26 mouse cellular contexts compared by ENCODE assay signal in the genomic region with DNA sequence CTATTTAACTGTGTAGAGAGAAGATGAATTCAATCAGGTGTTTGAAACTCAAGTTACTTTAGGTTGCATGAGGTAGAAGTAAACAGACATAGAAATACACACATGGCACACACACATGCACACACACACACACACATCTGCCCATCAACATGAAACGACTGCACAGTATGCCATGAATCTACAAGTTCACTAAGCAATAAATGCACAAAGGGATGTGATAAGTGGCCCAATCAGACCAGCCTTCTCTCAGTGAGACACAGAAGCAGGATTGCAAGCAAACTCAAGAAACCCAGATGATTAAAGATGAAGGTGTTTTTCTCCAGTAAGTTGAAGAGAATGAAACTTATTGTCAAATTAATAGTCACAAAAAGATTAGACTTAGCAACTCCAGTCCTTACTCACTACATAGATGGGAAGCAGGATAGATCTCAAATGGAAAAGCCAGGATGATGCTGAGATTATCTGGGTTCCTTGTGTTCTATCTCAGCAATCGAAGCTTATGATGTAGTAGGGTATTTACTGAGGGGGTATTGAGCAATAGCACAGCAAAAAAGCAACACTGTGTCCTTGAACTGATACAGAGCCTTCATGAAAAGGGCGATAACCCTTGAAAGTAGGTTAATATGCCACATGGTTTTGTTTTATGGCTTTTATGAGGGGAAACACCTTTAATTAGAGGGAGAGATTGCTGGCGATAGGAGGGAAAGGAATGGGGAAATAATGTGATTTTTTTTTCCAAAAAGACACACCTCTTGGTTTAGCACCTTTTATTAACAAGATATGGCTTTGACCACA. TPM values are rescaled to one million over a fixed set of nuclear protein-coding genes. Genes with fewer than 3 reads are reported as not detected.
"Had no signal": no experiment of that assay in that cellular context is flagged by ENCODE, and none has a peak within 500 bp of the region (broad histone marks: within the 10 kb centered on the region; RNA-seq: fewer than 3 reads in every experiment).

No protein-coding gene starts in this region.

- H3K9me3 ChIP-seq: midbrain, embryonic 10.5 days; neural tube, embryonic 13.5 days; neural tube, embryonic 15.5 days had no signal

- H3K36me3 ChIP-seq: midbrain, embryonic 10.5 days; neural tube, embryonic 13.5 days; neural tube, embryonic 15.5 days had no signal

- ATAC-seq: midbrain, embryonic 16.5 days had no signal

- DNase-seq: lung, adult 18-20 months; lung, embryonic 14.5 days; lung, postnatal 10 days; lung, postnatal 4 days; midbrain, embryonic 14.5 days; retina, postnatal 1 day; right cerebral cortex, adult 18-20 months; right cerebral cortex, postnatal 25 days; right cerebral cortex, postnatal 4 days; spleen, adult 18-20 months; thymus, adult 18-20 months; thymus, postnatal 14 days; thymus, postnatal 36 days had no signal

- H3K4me1 ChIP-seq: midbrain, embryonic 10.5 days; neural tube, embryonic 13.5 days; neural tube, embryonic 15.5 days had no signal

- H3K27me3 ChIP-seq: neural tube, embryonic 13.5 days; neural tube, embryonic 15.5 days had no signal

- H3K9ac ChIP-seq: lung, embryonic 14.5 days; neural tube, embryonic 13.5 days; neural tube, embryonic 15.5 days had no signal

- H3K4me2 ChIP-seq: lung, embryonic 14.5 days; neural tube, embryonic 13.5 days; neural tube, embryonic 15.5 days had no signal

- H3K27ac ChIP-seq: midbrain, embryonic 10.5 days; neural tube, embryonic 13.5 days; neural tube, embryonic 15.5 days had no signal

- H3K4me3 ChIP-seq: midbrain, embryonic 10.5 days; myocyte; neural tube, embryonic 13.5 days; neural tube, embryonic 15.5 days had no signal

RNA-seq across cellular contexts. Expression of a gene that starts 13.1 kb away (rescaled TPM):
- total RNA-seq: megakaryocyte, adult 5-6 weeks; megakaryocyte-erythroid progenitor cell, adult 5-6 weeks had no signal
- polyA plus RNA-seq: midbrain, embryonic 14.5 days; midbrain, embryonic 16.5 days; myocyte; neural tube, embryonic 13.5 days; neural tube, embryonic 15.5 days had no signal

RNA-seq across cellular contexts. Expression of a gene that starts 36.0 kb away (rescaled TPM):
- total RNA-seq: megakaryocyte, adult 5-6 weeks; megakaryocyte-erythroid progenitor cell, adult 5-6 weeks had no signal
- polyA plus RNA-seq: lung, embryonic 14.5 days; lung, embryonic 16.5 days; midbrain, embryonic 10.5 days; midbrain, embryonic 14.5 days; midbrain, embryonic 16.5 days; myocyte; neural tube, embryonic 11.5 days; neural tube, embryonic 13.5 days; neural tube, embryonic 15.5 days; small intestine, adult 2 months; stomach, embryonic 14.5 days; stomach, embryonic 16.5 days; thymus, postnatal 0 days had no signal

RNA-seq across cellular contexts. Expression of a gene that starts 51.4 kb away (rescaled TPM):
- total RNA-seq: megakaryocyte, adult 5-6 weeks; megakaryocyte-erythroid progenitor cell, adult 5-6 weeks had no signal
- polyA plus RNA-seq: lung, embryonic 14.5 days; lung, embryonic 16.5 days; midbrain, embryonic 10.5 days; midbrain, embryonic 14.5 days; midbrain, embryonic 16.5 days; myocyte; neural tube, embryonic 11.5 days; neural tube, embryonic 13.5 days; neural tube, embryonic 15.5 days; small intestine, adult 2 months; stomach, embryonic 14.5 days; stomach, embryonic 16.5 days; thymus, postnatal 0 days had no signal
